Mouse (Mus musculus) urinary bladder, postnatal 36 days (tissue): Measurements from ENCODE around the gene Gm17622.
A peak's percentile ranks its signal among the peaks of the same experiment; 100 is the strongest.

Experiments used
- DNase-seq, 2 experiments: peaks; one replicate each; pipeline ENCODE4 v3.0.0; 2022; ENCODE audit warnings: low spot score in 2 of 2, mixed read lengths in 1 of 2

Gm17622 gene

GRCm38 (mm10) chr13:96490433-96490832, at the start of gene Gm17622:
Gene Gm17622 (plus strand): TSS chr13:96490733.
- DNase-seq = no peak

GRCm38 (mm10) chr13:96450205-96450856, 40.2 kb upstream of the Gm17622 start:
- DNase-seq = no peak

GRCm38 (mm10) chr13:96450869-96451268, 39.7 kb upstream of the Gm17622 start:
- peak in 1 of 2 experiments; percentile 51 for DNase-seq

- DNase-seq = no peak
Observed at GRCm38 (mm10) chr13:96451386-96452140, 39.0 kb upstream of the Gm17622 start.

- DNase-seq = no peak
Observed at GRCm38 (mm10) chr13:96452621-96453020, 37.9 kb upstream of the Gm17622 start.

GRCm38 (mm10) chr13:96454288-96454687, 36.2 kb upstream of the Gm17622 start:
- DNase-seq = peak in 1 of 2 experiments; percentile 73

- no peak for DNase-seq
Observed at GRCm38 (mm10) chr13:96457566-96457965, 33.0 kb upstream of the Gm17622 start.

- DNase-seq = no peak
Observed at GRCm38 (mm10) chr13:96458018-96458417, 32.5 kb upstream of the Gm17622 start.

GRCm38 (mm10) chr13:96458606-96459005, 31.9 kb upstream of the Gm17622 start:
- no peak for DNase-seq

- no peak for DNase-seq
Observed at GRCm38 (mm10) chr13:96462644-96463043, 27.9 kb upstream of the Gm17622 start.

- DNase-seq = no peak
Observed at GRCm38 (mm10) chr13:96465315-96465714, 25.2 kb upstream of the Gm17622 start.

- DNase-seq = no peak
Observed at GRCm38 (mm10) chr13:96468678-96469077, 21.9 kb upstream of the Gm17622 start.

- no peak for DNase-seq
Observed at GRCm38 (mm10) chr13:96470556-96470955, 20.0 kb upstream of the Gm17622 start.

GRCm38 (mm10) chr13:96470957-96471356, 19.6 kb upstream of the Gm17622 start, which contains the start of gene Ankdd1b:
Gene Ankdd1b (minus strand): TSS chr13:96471198.
- DNase-seq = no peak

GRCm38 (mm10) chr13:96477226-96477625, 13.3 kb upstream of the Gm17622 start:
- no peak for DNase-seq

GRCm38 (mm10) chr13:96478991-96479390, 11.5 kb upstream of the Gm17622 start:
- no peak for DNase-seq

- no peak for DNase-seq
Observed at GRCm38 (mm10) chr13:96487230-96487629, 3.3 kb upstream of the Gm17622 start.

- DNase-seq = no peak
Observed at GRCm38 (mm10) chr13:96487968-96488367, 2.6 kb upstream of the Gm17622 start.

GRCm38 (mm10) chr13:96496630-96497029, 6.1 kb downstream of the Gm17622 start:
- DNase-seq = no peak

- no peak for DNase-seq
Observed at GRCm38 (mm10) chr13:96499891-96500290, 9.4 kb downstream of the Gm17622 start.

GRCm38 (mm10) chr13:96505661-96506060, 15.1 kb downstream of the Gm17622 start:
- no peak for DNase-seq

- no peak for DNase-seq
Observed at GRCm38 (mm10) chr13:96506313-96506712, 15.8 kb downstream of the Gm17622 start.

GRCm38 (mm10) chr13:96507541-96507940, 17.0 kb downstream of the Gm17622 start:
- no peak for DNase-seq
